Comparison of ENCODE assay signal across 21 mouse cellular contexts in the genomic region with DNA sequence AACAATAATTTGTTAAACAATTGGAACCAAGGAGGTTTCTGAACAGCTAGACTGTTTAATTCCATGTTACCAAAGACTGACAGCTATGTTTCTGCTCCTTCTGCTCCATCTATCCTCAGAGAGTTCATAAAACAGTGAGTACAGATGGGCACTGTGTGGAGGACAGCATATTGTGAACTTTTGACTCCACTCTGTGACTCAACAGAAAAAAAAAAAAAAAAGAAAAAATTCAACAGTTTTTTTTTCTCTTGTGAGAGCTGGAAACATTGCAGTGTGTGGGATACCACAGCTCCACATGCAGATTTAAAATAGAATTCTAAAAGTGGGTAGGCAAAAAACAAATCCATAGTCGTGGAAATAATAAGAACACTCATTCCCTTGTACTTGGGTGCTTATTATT.
DNase-seq lines count a peak whose midpoint lies in the region; ATAC-seq and TF ChIP-seq lines count a peak whose summit lies in the region.
"Had no signal": no experiment of that assay in that cellular context is flagged by ENCODE, and none has a peak within 500 bp of the region (broad histone marks: within the 10 kb centered on the region; RNA-seq: fewer than 3 reads in every experiment).

No protein-coding gene starts in this region.

- peak; percentile 10 to 23 for DNase-seq in layer of hippocampus, adult 2 months (ENCODE audit: low spot score in 2 of 2)
- no peak for DNase-seq in layer of hippocampus, postnatal 25 days (ENCODE audit: extremely low spot score in 1 of 2, low spot score in 1 of 2)
- peak; percentile 55 for DNase-seq in brain, adult 2 months (ENCODE audit: low read depth, low spot score)
- peak; percentile 39 for DNase-seq in telencephalon, adult 2 months (ENCODE audit: low read depth, low spot score)
- DNase-seq in left cerebral cortex, adult 8-10 months (ENCODE audit: low spot score in 2 of 2): no peak
- no peak for DNase-seq in lung, postnatal 10 days
- DNase-seq: adrenal gland, adult 8-10 months; adrenal gland, postnatal 36 days; cerebellum, adult 11 months; cerebellum, adult 9-10 months; cerebellum, postnatal 25 days; gastrocnemius, postnatal 14 days; heart, adult 2 months; heart, postnatal 14 days had no signal

- H3K4me1 ChIP-seq in intestine, postnatal 0 days (replicated peaks; ENCODE audit: control insufficient read depth, insufficient read depth, low read length): no peaks in the 10 kb centered on the region
- H3K4me1 ChIP-seq: embryonic facial prominence, embryonic 12.5 days; forebrain, embryonic 12.5 days; heart, embryonic 15.5 days; hindbrain, embryonic 13.5 days had no signal

- ATAC-seq in intestine, postnatal 0 days: peak; percentile 93

- TF ChIP-seq CTCF in layer of hippocampus, adult 2 months (conservative IDR thresholded peaks at IDR 0.05): no peak
- no peak for TF ChIP-seq CTCF in intestine, postnatal 0 days (IDR thresholded peaks at IDR 0.05; ENCODE audit: low read depth)

- H3K27ac ChIP-seq in layer of hippocampus, adult 2 months: no peak overlapping the region
- no peak overlapping the region for H3K27ac ChIP-seq in intestine, postnatal 0 days (ENCODE audit: low read depth, low read length)
- H3K27ac ChIP-seq: embryonic facial prominence, embryonic 12.5 days; forebrain, embryonic 12.5 days; heart, adult 2 months; heart, embryonic 15.5 days; hindbrain, embryonic 13.5 days had no signal

- no peaks in the 10 kb centered on the region for H3K36me3 ChIP-seq in intestine, postnatal 0 days (ENCODE audit: control insufficient read depth, insufficient read depth)
- H3K36me3 ChIP-seq: embryonic facial prominence, embryonic 12.5 days; forebrain, embryonic 12.5 days; heart, embryonic 15.5 days; hindbrain, embryonic 13.5 days had no signal

- no peaks in the 10 kb centered on the region for H3K9me3 ChIP-seq in intestine, postnatal 0 days (ENCODE audit: control insufficient read depth)
- H3K9me3 ChIP-seq: embryonic facial prominence, embryonic 12.5 days; forebrain, embryonic 12.5 days; heart, embryonic 15.5 days; hindbrain, embryonic 13.5 days had no signal

- H3K4me3 ChIP-seq in layer of hippocampus, adult 2 months: no peak overlapping the region
- H3K4me3 ChIP-seq in intestine, postnatal 0 days (ENCODE audit: low read depth, low read length): no peak overlapping the region
- H3K4me3 ChIP-seq: embryonic facial prominence, embryonic 12.5 days; forebrain, embryonic 12.5 days; heart, adult 2 months; heart, embryonic 15.5 days; hindbrain, embryonic 13.5 days had no signal

- no peak overlapping the region for H3K4me2 ChIP-seq in intestine, postnatal 0 days (replicated peaks; ENCODE audit: low read depth)
- H3K4me2 ChIP-seq: embryonic facial prominence, embryonic 12.5 days; forebrain, embryonic 12.5 days; heart, embryonic 11.5 days; heart, embryonic 15.5 days; hindbrain, embryonic 13.5 days had no signal

- WGBS in intestine, postnatal 0 days: 65% methylated on average over 1 of the region's 1 CpGs

- no peak overlapping the region for H3K9ac ChIP-seq in intestine, postnatal 0 days (ENCODE audit: low read depth, low read length)
- H3K9ac ChIP-seq: embryonic facial prominence, embryonic 12.5 days; forebrain, embryonic 12.5 days; heart, embryonic 15.5 days; hindbrain, embryonic 13.5 days had no signal

- H3K27me3 ChIP-seq in intestine, postnatal 0 days (replicated peaks; ENCODE audit: control insufficient read depth, insufficient read depth, low read length): no peaks in the 10 kb centered on the region
- H3K27me3 ChIP-seq: CH12.LX; embryonic facial prominence, embryonic 12.5 days; forebrain, embryonic 12.5 days; heart, embryonic 15.5 days; hindbrain, embryonic 13.5 days had no signal

Comparison
In these comparisons a context has a peak if more than half of its experiments do, and no peak if none do; other contexts are left out.
1. DNase-seq: peak in layer of hippocampus, adult 2 months (2 of 2), brain, adult 2 months (single experiment) and telencephalon, adult 2 months (single experiment); none in layer of hippocampus, postnatal 25 days (0 of 2), left cerebral cortex, adult 8-10 months (0 of 2) and lung, postnatal 10 days (single experiment).